Mouse (Mus musculus): Measurements from ENCODE around the gene Spata1. TPM values are rescaled to one million over a fixed set of nuclear protein-coding genes. Genes with fewer than 3 reads are reported as not detected.
"Not testable (repeated sequence)": the region's sequence is repeated elsewhere in the genome, so short reads cannot be mapped to it uniquely, and the experiment has no call there.

Spata1 gene
- polyA plus RNA-seq, 1 experiment, result 0.89 TPM

- no peaks in the 10 kb centered on the region for H3K36me3 ChIP-seq (ENCODE audit: control insufficient read depth, insufficient read depth, low read length)
- WGBS, result 97% methylated on average over 12 of the region's 12 CpGs
- H3K27me3 ChIP-seq (replicated peaks; ENCODE audit: control insufficient read depth, insufficient read depth, low read length), result no peaks in the 10 kb centered on the region
- peaks cover 9% of the 10 kb centered on the region; the same call in 1 of the 2 replicates for H3K4me1 ChIP-seq (ENCODE audit: control insufficient read depth, insufficient read depth, low read length)
- TF ChIP-seq CTCF (conservative IDR thresholded peaks at IDR 0.05; ENCODE audit: insufficient read depth, insufficient read length, low read depth, low read length) (no peak), POLR2A (IDR thresholded peaks at IDR 0.05; ENCODE audit: low read depth, low read length) (no peak)
- no peak overlapping the region for H3K4me3 ChIP-seq (ENCODE audit: insufficient read depth, low read depth, low read length)
- no peak for DNase-seq
- H3K27ac ChIP-seq (ENCODE audit: insufficient read depth, low read depth, low read length), result no peak overlapping the region
Observed at GRCm38 (mm10) chr3:146440011-146440410, 59.5 kb downstream of the Spata1 start.

GRCm38 (mm10) chr3:146436114-146436513 lies 63.4 kb downstream of the Spata1 start:
- Histone ChIP-seq H3K27ac (ENCODE audit: insufficient read depth, low read depth, low read length) (no peak overlapping the region), H3K36me3 (ENCODE audit: control insufficient read depth, insufficient read depth, low read length) (peaks cover 4% of the 10 kb centered on the region; the same call in 1 of the 2 replicates), H3K4me3 (ENCODE audit: insufficient read depth, low read depth, low read length) (no peak overlapping the region), H3K27me3 (replicated peaks; ENCODE audit: control insufficient read depth, insufficient read depth, low read length) (no peaks in the 10 kb centered on the region), H3K4me1 (ENCODE audit: control insufficient read depth, insufficient read depth, low read length) (no peaks in the 10 kb centered on the region)
- no peak for TF ChIP-seq POLR2A (IDR thresholded peaks at IDR 0.05; ENCODE audit: low read depth, low read length)
- TF ChIP-seq CTCF (conservative IDR thresholded peaks at IDR 0.05; ENCODE audit: insufficient read depth, insufficient read length, low read depth, low read length), result no peak
- no peak for DNase-seq
- WGBS, result 91% methylated on average over 8 of the region's 8 CpGs

- no peak for DNase-seq
- H3K27me3 ChIP-seq (replicated peaks; ENCODE audit: control insufficient read depth, insufficient read depth, low read length), result no peaks in the 10 kb centered on the region
- H3K4me1 ChIP-seq (ENCODE audit: control insufficient read depth, insufficient read depth, low read length), result no peaks in the 10 kb centered on the region
- no peak for TF ChIP-seq POLR2A (IDR thresholded peaks at IDR 0.05; ENCODE audit: low read depth, low read length)
- no peak for TF ChIP-seq CTCF (conservative IDR thresholded peaks at IDR 0.05; ENCODE audit: insufficient read depth, insufficient read length, low read depth, low read length)
- H3K36me3 ChIP-seq (ENCODE audit: control insufficient read depth, insufficient read depth, low read length), result peaks cover 4% of the 10 kb centered on the region
- WGBS, result 65% methylated on average over 11 of the region's 11 CpGs
- no peak overlapping the region for H3K4me3 ChIP-seq (ENCODE audit: insufficient read depth, low read depth, low read length)
- H3K27ac ChIP-seq (ENCODE audit: insufficient read depth, low read depth, low read length), result peak overlapping the region; percentile 5; the same call in 1 of the 2 replicates
Observed at GRCm38 (mm10) chr3:146435533-146435932, 64.0 kb downstream of the Spata1 start.

- WGBS, result 86% methylated on average over 8 of the region's 8 CpGs
- no peaks in the 10 kb centered on the region for H3K27me3 ChIP-seq (replicated peaks; ENCODE audit: control insufficient read depth, insufficient read depth, low read length)
- H3K4me1 ChIP-seq (ENCODE audit: control insufficient read depth, insufficient read depth, low read length), result no peaks in the 10 kb centered on the region
- H3K36me3 ChIP-seq (ENCODE audit: control insufficient read depth, insufficient read depth, low read length), result peaks cover 4% of the 10 kb centered on the region
- no peak overlapping the region for H3K27ac ChIP-seq (ENCODE audit: insufficient read depth, low read depth, low read length)
- no peak for TF ChIP-seq CTCF (conservative IDR thresholded peaks at IDR 0.05; ENCODE audit: insufficient read depth, insufficient read length, low read depth, low read length)
- TF ChIP-seq POLR2A (IDR thresholded peaks at IDR 0.05; ENCODE audit: low read depth, low read length), result no peak
- no peak overlapping the region for H3K4me3 ChIP-seq (ENCODE audit: insufficient read depth, low read depth, low read length)
- DNase-seq, result no peak
Observed at GRCm38 (mm10) chr3:146434686-146435085, 64.9 kb downstream of the Spata1 start.

GRCm38 (mm10) chr3:146433681-146434350 lies 65.7 kb downstream of the Spata1 start:
- no peak for TF ChIP-seq POLR2A (IDR thresholded peaks at IDR 0.05; ENCODE audit: low read depth, low read length)
- no peak for TF ChIP-seq CTCF (conservative IDR thresholded peaks at IDR 0.05; ENCODE audit: insufficient read depth, insufficient read length, low read depth, low read length)
- H3K4me3 ChIP-seq (ENCODE audit: insufficient read depth, low read depth, low read length), result no peak overlapping the region
- H3K36me3 ChIP-seq (ENCODE audit: control insufficient read depth, insufficient read depth, low read length), result peaks cover 4% of the 10 kb centered on the region
- 85% methylated on average over 14 of the region's 14 CpGs for WGBS
- no peak for DNase-seq
- no peak overlapping the region for H3K27ac ChIP-seq (ENCODE audit: insufficient read depth, low read depth, low read length)
- H3K4me1 ChIP-seq (ENCODE audit: control insufficient read depth, insufficient read depth, low read length), result no peaks in the 10 kb centered on the region
- no peaks in the 10 kb centered on the region for H3K27me3 ChIP-seq (replicated peaks; ENCODE audit: control insufficient read depth, insufficient read depth, low read length)

GRCm38 (mm10) chr3:146433063-146433462 lies 66.5 kb downstream of the Spata1 start:
- DNase-seq; H3K27me3 ChIP-seq (replicated peaks; ENCODE audit: control insufficient read depth, insufficient read depth, low read length); H3K4me3 ChIP-seq (ENCODE audit: insufficient read depth, low read depth, low read length); H3K4me1 ChIP-seq (ENCODE audit: control insufficient read depth, insufficient read depth, low read length); H3K27ac ChIP-seq (ENCODE audit: insufficient read depth, low read depth, low read length); H3K36me3 ChIP-seq (ENCODE audit: control insufficient read depth, insufficient read depth, low read length): not testable (repeated sequence)
- 97% methylated on average over 11 of the region's 11 CpGs for whole genome bisulfite sequencing

- H3K4me3 ChIP-seq (ENCODE audit: insufficient read depth, low read depth, low read length), result no peak overlapping the region
- H3K4me1 ChIP-seq (ENCODE audit: control insufficient read depth, insufficient read depth, low read length), result no peaks in the 10 kb centered on the region
- peaks cover 2% of the 10 kb centered on the region for H3K36me3 ChIP-seq (ENCODE audit: control insufficient read depth, insufficient read depth, low read length)
- DNase-seq, result no peak
- TF ChIP-seq POLR2A (IDR thresholded peaks at IDR 0.05; ENCODE audit: low read depth, low read length) (no peak), CTCF (conservative IDR thresholded peaks at IDR 0.05; ENCODE audit: insufficient read depth, insufficient read length, low read depth, low read length) (no peak)
- WGBS, result 94% methylated on average over 8 of the region's 8 CpGs
- H3K27ac ChIP-seq (ENCODE audit: insufficient read depth, low read depth, low read length), result no peak overlapping the region
- H3K27me3 ChIP-seq (replicated peaks; ENCODE audit: control insufficient read depth, insufficient read depth, low read length), result no peaks in the 10 kb centered on the region
Observed at GRCm38 (mm10) chr3:146426489-146426888, 73.1 kb downstream of the Spata1 start.

All from kidney, adult 2 months (tissue).